Comparison of ENCODE assay signal across 20 mouse cellular contexts in the genomic region with DNA sequence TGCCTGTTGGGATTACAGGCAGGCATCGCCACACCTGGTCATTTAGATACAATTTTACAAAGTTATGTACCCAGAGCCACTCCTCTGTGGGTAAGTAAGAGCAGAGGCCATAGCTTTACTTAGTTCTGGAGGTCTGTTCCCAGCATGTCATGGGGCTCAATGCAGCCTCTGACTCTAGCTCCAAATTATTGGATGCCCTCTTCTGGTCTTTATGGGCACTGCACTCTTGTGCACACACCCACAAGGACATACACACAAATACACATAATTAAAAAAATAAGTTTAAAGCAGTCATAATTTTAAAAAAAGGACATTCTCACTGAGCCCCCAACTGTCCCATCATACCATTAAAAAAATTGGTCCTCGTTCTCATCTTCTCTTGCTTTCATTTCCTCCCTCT. TPM values are rescaled to one million over a fixed set of nuclear protein-coding genes. Genes with fewer than 3 reads are reported as not detected.
DNase-seq lines count a peak whose midpoint lies in the region; TF ChIP-seq lines count a peak whose summit lies in the region.
"Had no signal": no experiment of that assay in that cellular context is flagged by ENCODE, and none has a peak within 500 bp of the region (broad histone marks: within the 10 kb centered on the region; RNA-seq: fewer than 3 reads in every experiment).

No protein-coding gene starts in this region.

- peak; percentile 23; the same call in 1 of the 2 replicates for TF ChIP-seq CTCF in layer of hippocampus, adult 2 months (conservative IDR thresholded peaks at IDR 0.05)

- no peak overlapping the region for H3K4me3 ChIP-seq in layer of hippocampus, adult 2 months
- H3K4me3 ChIP-seq: embryonic facial prominence, embryonic 10.5 days; embryonic facial prominence, embryonic 12.5 days; forebrain, embryonic 13.5 days; forebrain, embryonic 15.5 days had no signal

- DNase-seq in layer of hippocampus, adult 2 months (ENCODE audit: low spot score in 2 of 2), result no peak
- no peak for DNase-seq in layer of hippocampus, postnatal 36 days
- DNase-seq in testis, postnatal 14 days (ENCODE audit: low spot score), result peak; percentile 68
- no peak for DNase-seq in testis, postnatal 10 days (ENCODE audit: low spot score)
- peak; percentile 63 for DNase-seq in ZHBTc4 (ENCODE audit: low read depth, low spot score)
- no peak for DNase-seq in c-Kit-positive CD71-positive TER-119-positive erythroid progenitor cells, embryonic 14.5 days (ENCODE audit: low spot score)
- DNase-seq: adrenal gland, adult 2 months; adrenal gland, postnatal 10 days; adrenal gland, postnatal 25 days; B cell, adult 2 months; cerebellum, adult 11-12 months; cerebellum, adult 2 months; cerebellum, adult 9-10 months; cerebellum, postnatal 10 days; cerebellum, postnatal 25 days; forebrain, postnatal 0 days had no signal

- no peak overlapping the region for H3K27ac ChIP-seq in layer of hippocampus, adult 2 months
- H3K27ac ChIP-seq: embryonic facial prominence, embryonic 10.5 days; embryonic facial prominence, embryonic 12.5 days; forebrain, embryonic 13.5 days; forebrain, embryonic 15.5 days had no signal

RNA-seq across cellular contexts. Expression of gene Cit, which starts 12.3 kb away (rescaled TPM):
- total RNA-seq in layer of hippocampus, adult 2 months (2021), result 10 to 100 TPM; 57.2 to 60.5 TPM
- 10 to 100 TPM; 58.6 to 59.0 TPM for total RNA-seq in layer of hippocampus, postnatal 36 days (2021)

Comparison
In these comparisons a context has a peak if more than half of its experiments do, and no peak if none do; other contexts are left out.
1. DNase-seq: peak in testis, postnatal 14 days (single experiment) and ZHBTc4 (single experiment); none in layer of hippocampus, adult 2 months (0 of 2), layer of hippocampus, postnatal 36 days (0 of 2), testis, postnatal 10 days (single experiment) and c-Kit-positive CD71-positive TER-119-positive erythroid progenitor cells, embryonic 14.5 days (single experiment).